Mouse (Mus musculus) stomach, postnatal 0 days (tissue): ENCODE data around the gene Hmga1.

Experiments
- CTCF ChIP-seq: IDR thresholded peaks from 2 replicates; pipeline ENCODE4 v1.5.1; 2016; ENCODE audit warnings: antibody characterized with exemption, low read depth, mild to moderate bottlenecking, moderate library complexity
- EP300 ChIP-seq: optimal IDR thresholded peaks from 2 replicates; pipeline ENCODE3; 2016; ENCODE audit warnings: antibody characterized with exemption

- no peak for TF ChIP-seq EP300
- TF ChIP-seq CTCF, result no peak
These were observed 44.0 kb downstream of the Hmga1 start for GRCm38 (mm10) chr17:27600286-27600685.
